ENCODE assay signal across 7 mouse cellular contexts in genomic region chr7:75910652-75911035, GRCm38 (mm10).
DNase-seq lines count a peak whose midpoint lies in the region; ATAC-seq and TF ChIP-seq lines count a peak whose summit lies in the region.

No protein-coding gene starts in this region.

- peak overlapping the region; percentile 52; the same call in 1 of the 2 replicates for H3K4me2 ChIP-seq in lung, embryonic 16.5 days (ENCODE audit: low read depth, low read length)
- peak overlapping the region; percentile 56 for H3K4me2 ChIP-seq in forebrain, postnatal 0 days (ENCODE audit: low read depth)
- peak overlapping the region; percentile 33 for H3K4me2 ChIP-seq in limb, embryonic 14.5 days (replicated peaks; ENCODE audit: low read depth, low read length, severe bottlenecking)

- no peak for DNase-seq in lung, postnatal 14 days
- DNase-seq in forebrain, postnatal 0 days = no peak
- DNase-seq in limb, embryonic 14.5 days (ENCODE audit: low spot score) = no peak
- peak; percentile 52 for DNase-seq in thymus, postnatal 14 days
- no peak for DNase-seq in urinary bladder, postnatal 10 days (ENCODE audit: low spot score)
- no peak for DNase-seq in urinary bladder, postnatal 14 days (ENCODE audit: low spot score)

- 0 out of 2 replicates have a peak, but pooled peaks cover 2% of the 10 kb centered on the region for H3K4me1 ChIP-seq in lung, embryonic 16.5 days (replicated peaks; ENCODE audit: control insufficient read depth, insufficient read depth, low read length)
- H3K4me1 ChIP-seq in forebrain, postnatal 0 days (ENCODE audit: insufficient read depth) = no peaks in the 10 kb centered on the region
- H3K4me1 ChIP-seq in limb, embryonic 14.5 days (ENCODE audit: control insufficient read depth, insufficient read depth, low read length) = no peaks in the 10 kb centered on the region

- no peaks in the 10 kb centered on the region for H3K27me3 ChIP-seq in lung, embryonic 16.5 days (ENCODE audit: control insufficient read depth, insufficient read depth, low read depth, low read length)
- H3K27me3 ChIP-seq in forebrain, postnatal 0 days (ENCODE audit: insufficient read depth, low read length) = no peaks in the 10 kb centered on the region
- H3K27me3 ChIP-seq in limb, embryonic 14.5 days (ENCODE audit: control insufficient read depth, insufficient read depth, low read length) = no peaks in the 10 kb centered on the region

- H3K4me3 ChIP-seq in lung, embryonic 16.5 days (ENCODE audit: low read length) = no peak overlapping the region
- H3K4me3 ChIP-seq in forebrain, postnatal 0 days (ENCODE audit: low read depth, low read length) = peak overlapping the region; percentile 13
- H3K4me3 ChIP-seq in limb, embryonic 14.5 days (replicated peaks; ENCODE audit: low read length) = no peak overlapping the region

- 69% methylated on average over 8 of the region's 8 CpGs for WGBS in lung, embryonic 16.5 days
- WGBS in forebrain, postnatal 0 days = 78% methylated on average over 8 of the region's 8 CpGs
- 85% methylated on average over 8 of the region's 8 CpGs for WGBS in limb, embryonic 14.5 days

- H3K9ac ChIP-seq in lung, embryonic 16.5 days (ENCODE audit: low read length) = no peak overlapping the region; the same call in 1 of the 2 replicates
- H3K9ac ChIP-seq in forebrain, postnatal 0 days = peak overlapping the region; percentile 23
- no peak overlapping the region for H3K9ac ChIP-seq in limb, embryonic 14.5 days (ENCODE audit: low read depth, low read length, severe bottlenecking)

- 0 out of 2 replicates have a peak, but pooled peaks have one; percentile 8 for ATAC-seq in lung, embryonic 16.5 days (ENCODE audit: low read depth)
- ATAC-seq in forebrain, postnatal 0 days = no peak
- ATAC-seq in limb, embryonic 14.5 days (ENCODE audit: low FRiP score, low read depth) = no peak

- no peaks in the 10 kb centered on the region for H3K36me3 ChIP-seq in lung, embryonic 16.5 days (ENCODE audit: control insufficient read depth, insufficient read depth, low read length)
- H3K36me3 ChIP-seq in forebrain, postnatal 0 days (ENCODE audit: insufficient read depth) = no peaks in the 10 kb centered on the region
- H3K36me3 ChIP-seq in limb, embryonic 14.5 days (ENCODE audit: control insufficient read depth, insufficient read depth, low read length) = no peaks in the 10 kb centered on the region

- H3K27ac ChIP-seq in lung, embryonic 16.5 days (ENCODE audit: low read length) = no peak overlapping the region
- H3K27ac ChIP-seq in forebrain, postnatal 0 days (ENCODE audit: low read depth, low read length) = peak overlapping the region; percentile 22
- H3K27ac ChIP-seq in limb, embryonic 14.5 days (replicated peaks; ENCODE audit: low read depth, low read length) = no peak overlapping the region

- no peaks in the 10 kb centered on the region for H3K9me3 ChIP-seq in lung, embryonic 16.5 days (ENCODE audit: control insufficient read depth, low read length)
- no peaks in the 10 kb centered on the region for H3K9me3 ChIP-seq in forebrain, postnatal 0 days (ENCODE audit: low read length)
- H3K9me3 ChIP-seq in limb, embryonic 14.5 days (ENCODE audit: control insufficient read depth, low read length) = no peaks in the 10 kb centered on the region

- TF ChIP-seq POLR2A in limb, embryonic 14.5 days (IDR thresholded peaks at IDR 0.05; ENCODE audit: borderline replicate concordance, extremely low read depth, insufficient read depth, insufficient read length) = no peak

- no peak for TF ChIP-seq CTCF in forebrain, postnatal 0 days (IDR thresholded peaks at IDR 0.05; ENCODE audit: low read depth)
